Mouse (Mus musculus): Measurements from ENCODE around the gene Fat3. TPM values are rescaled to one million over a fixed set of nuclear protein-coding genes. Genes with fewer than 3 reads are reported as not detected.

Fat3 gene
- polyA plus RNA-seq, 1 experiment from 2014 or later, result 0.93 TPM

GRCm38 (mm10) chr9:16344902-16345855 is 155.9 kb downstream of the Fat3 start:
- no peak for ATAC-seq (ENCODE audit: low FRiP score, low TSS enrichment)
- TF ChIP-seq EP300 (optimal IDR thresholded peaks at IDR 0.05) (no peak), CTCF (IDR thresholded peaks at IDR 0.05; ENCODE audit: low read depth) (no peak)
- Histone ChIP-seq H3K4me1 (replicated peaks; ENCODE audit: control insufficient read depth, insufficient read depth) (no peaks in the 10 kb centered on the region), H3K9ac (ENCODE audit: low read length) (no peak overlapping the region), H3K36me3 (ENCODE audit: control insufficient read depth, insufficient read depth, low read length) (no peaks in the 10 kb centered on the region), H3K4me2 (replicated peaks; ENCODE audit: low read depth) (no peak overlapping the region), H3K27me3 (ENCODE audit: control insufficient read depth, insufficient read depth, low read length) (no peaks in the 10 kb centered on the region), H3K9me3 (ENCODE audit: control insufficient read depth, low read length) (no peaks in the 10 kb centered on the region), H3K4me3 (ENCODE audit: low read depth, low read length) (no peak overlapping the region), H3K27ac (replicated peaks) (no peak overlapping the region)
- DNase-seq (ENCODE audit: low spot score), result no peak
- WGBS, result 69% methylated on average over 11 of the region's 11 CpGs

DNA sequence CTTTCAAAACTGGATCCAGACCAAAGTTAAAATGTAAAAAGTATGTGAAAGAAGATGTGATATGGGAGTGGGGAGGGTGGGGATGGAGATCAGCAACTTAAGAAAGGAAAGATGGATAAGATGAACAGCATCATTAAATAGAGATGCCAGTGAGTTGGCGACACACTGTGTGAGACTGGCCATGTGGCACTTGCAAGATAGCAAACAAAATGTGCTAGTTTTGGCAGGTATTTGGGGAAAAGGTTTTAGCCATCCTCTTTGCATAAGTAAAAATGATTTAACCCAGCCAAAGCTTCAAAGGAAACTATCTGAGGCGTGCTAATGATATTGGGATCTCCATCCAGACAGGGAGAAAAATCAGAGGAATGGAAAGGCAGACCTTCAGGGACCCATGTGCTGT is 157.9 kb downstream of the Fat3 start:
- 81% methylated on average over 2 of the region's 2 CpGs for WGBS
- ATAC-seq (ENCODE audit: low FRiP score, low TSS enrichment) (no peak), DNase-seq (ENCODE audit: low spot score) (no peak)
- no peak overlapping the region for H3K9ac ChIP-seq (ENCODE audit: low read length)
- TF ChIP-seq CTCF (IDR thresholded peaks at IDR 0.05; ENCODE audit: low read depth), result no peak
- TF ChIP-seq EP300 (optimal IDR thresholded peaks at IDR 0.05), result no peak
- no peaks in the 10 kb centered on the region for H3K9me3 ChIP-seq (ENCODE audit: control insufficient read depth, low read length)
- no peak overlapping the region for H3K4me3 ChIP-seq (ENCODE audit: low read depth, low read length)
- H3K27me3 ChIP-seq (ENCODE audit: control insufficient read depth, insufficient read depth, low read length), result no peaks in the 10 kb centered on the region
- H3K4me1 ChIP-seq (replicated peaks; ENCODE audit: control insufficient read depth, insufficient read depth), result no peaks in the 10 kb centered on the region
- no peaks in the 10 kb centered on the region for H3K36me3 ChIP-seq (ENCODE audit: control insufficient read depth, insufficient read depth, low read length)
- H3K27ac ChIP-seq (replicated peaks), result no peak overlapping the region
- H3K4me2 ChIP-seq (replicated peaks; ENCODE audit: low read depth), result no peak overlapping the region

- H3K9ac ChIP-seq (ENCODE audit: low read length), result no peak overlapping the region
- ATAC-seq (ENCODE audit: low FRiP score, low TSS enrichment), result no peak
- H3K36me3 ChIP-seq (ENCODE audit: control insufficient read depth, insufficient read depth, low read length), result no peaks in the 10 kb centered on the region
- TF ChIP-seq CTCF (IDR thresholded peaks at IDR 0.05; ENCODE audit: low read depth) (no peak), EP300 (optimal IDR thresholded peaks at IDR 0.05) (no peak)
- H3K4me1 ChIP-seq (replicated peaks; ENCODE audit: control insufficient read depth, insufficient read depth), result no peaks in the 10 kb centered on the region
- no peaks in the 10 kb centered on the region for H3K9me3 ChIP-seq (ENCODE audit: control insufficient read depth, low read length)
- no peak overlapping the region for H3K27ac ChIP-seq (replicated peaks)
- no peak overlapping the region for H3K4me3 ChIP-seq (ENCODE audit: low read depth, low read length)
- DNase-seq (ENCODE audit: low spot score), result no peak
- no peaks in the 10 kb centered on the region for H3K27me3 ChIP-seq (ENCODE audit: control insufficient read depth, insufficient read depth, low read length)
- 82% methylated on average over 8 of the region's 8 CpGs for WGBS
- no peak overlapping the region for H3K4me2 ChIP-seq (replicated peaks; ENCODE audit: low read depth)
These were observed 158.5 kb downstream of the Fat3 start for GRCm38 (mm10) chr9:16342577-16342976.

GRCm38 (mm10) chr9:16330290-16330984 is 170.6 kb downstream of the Fat3 start:
- no peak overlapping the region for H3K27ac ChIP-seq (replicated peaks)
- DNase-seq (ENCODE audit: low spot score) (no peak), ATAC-seq (ENCODE audit: low FRiP score, low TSS enrichment) (no peak)
- 23% methylated on average over 3 of the region's 3 CpGs for WGBS
- no peaks in the 10 kb centered on the region for H3K36me3 ChIP-seq (ENCODE audit: control insufficient read depth, insufficient read depth, low read length)
- H3K9me3 ChIP-seq (ENCODE audit: control insufficient read depth, low read length), result no peaks in the 10 kb centered on the region
- H3K9ac ChIP-seq (ENCODE audit: low read length), result no peak overlapping the region
- H3K4me2 ChIP-seq (replicated peaks; ENCODE audit: low read depth), result no peak overlapping the region
- no peak overlapping the region for H3K4me3 ChIP-seq (ENCODE audit: low read depth, low read length)
- TF ChIP-seq CTCF (IDR thresholded peaks at IDR 0.05; ENCODE audit: low read depth) (no peak), EP300 (optimal IDR thresholded peaks at IDR 0.05) (no peak)
- H3K4me1 ChIP-seq (replicated peaks; ENCODE audit: control insufficient read depth, insufficient read depth), result no peaks in the 10 kb centered on the region
- no peaks in the 10 kb centered on the region for H3K27me3 ChIP-seq (ENCODE audit: control insufficient read depth, insufficient read depth, low read length)

GRCm38 (mm10) chr9:16318957-16319356 is 182.1 kb downstream of the Fat3 start:
- Histone ChIP-seq H3K4me2 (replicated peaks; ENCODE audit: low read depth) (no peak overlapping the region), H3K9me3 (ENCODE audit: control insufficient read depth, low read length) (no peaks in the 10 kb centered on the region), H3K4me3 (ENCODE audit: low read depth, low read length) (no peak overlapping the region), H3K9ac (ENCODE audit: low read length) (no peak overlapping the region), H3K36me3 (ENCODE audit: control insufficient read depth, insufficient read depth, low read length) (no peaks in the 10 kb centered on the region), H3K4me1 (replicated peaks; ENCODE audit: control insufficient read depth, insufficient read depth) (no peaks in the 10 kb centered on the region), H3K27ac (replicated peaks) (no peak overlapping the region), H3K27me3 (ENCODE audit: control insufficient read depth, insufficient read depth, low read length) (no peaks in the 10 kb centered on the region)
- WGBS, result 50% methylated on average over 1 of the region's 1 CpGs
- no peak for ATAC-seq (ENCODE audit: low FRiP score, low TSS enrichment)
- TF ChIP-seq EP300 (optimal IDR thresholded peaks at IDR 0.05) (no peak), CTCF (IDR thresholded peaks at IDR 0.05; ENCODE audit: low read depth) (no peak)
- no peak for DNase-seq (ENCODE audit: low spot score)
